Mouse (Mus musculus) embryonic facial prominence, embryonic 10.5 days (tissue): ENCODE results near the gene Nudcd3. TPM values are rescaled to one million over a fixed set of nuclear protein-coding genes. Genes with fewer than 3 reads are reported as not detected.
A peak's percentile ranks its signal among the peaks of the same experiment; 100 is the strongest.

Experiments
- DNase-seq: peaks from one replicate; pipeline ENCODE4 v3.0.0-alpha.2; 2017; ENCODE audit warnings: low spot score
- H3K27ac ChIP-seq: fragments of 300-500 bp; sonication (generic); replicated peaks from 2 replicates; pipeline ENCODE4 v1.5.1; 2016; ENCODE audit warnings: mild to moderate bottlenecking
- H3K27me3 ChIP-seq: fragments of 300-500 bp; sonication (generic); replicated peaks from 2 replicates; pipeline ENCODE4 v1.6.1; 2016; ENCODE audit warnings: low read depth, mild to moderate bottlenecking; ENCODE audit not compliant: poor library complexity, severe bottlenecking
- H3K36me3 ChIP-seq: fragments of 300-500 bp; sonication (generic); replicated peaks from 2 replicates; pipeline ENCODE4 v1.6.1; 2016; ENCODE audit warnings: mild to moderate bottlenecking, moderate library complexity
- H3K4me1 ChIP-seq: fragments of 300-500 bp; sonication (generic); 2 replicates; pipeline ENCODE4 v1.6.1; 2016
- H3K4me3 ChIP-seq: fragments of 300-500 bp; sonication (generic); 2 replicates; pipeline ENCODE4 v1.5.1; 2016; ENCODE audit warnings: mild to moderate bottlenecking, moderate library complexity
- H3K9me3 ChIP-seq: fragments of 300-500 bp; sonication (generic); 2 replicates; pipeline ENCODE4 v1.6.1; 2016; ENCODE audit warnings: mild to moderate bottlenecking
- WGBS: fragments of 180-500 bp; shearing (Covaris S2); methylation state at CpG from one replicate; pipeline ENCODE4 v1.1.7; 2016; 5-methylcytosine and 5-hydroxymethylcytosine counted together
- polyA plus RNA-seq: library from polyadenylated mRNA; unstranded; fragments of >200 nt; fragmentation: Nextera tagmentation; extraction: Ambion mirVana; gene quantifications from 2 replicates; pipeline ENCODE4 v1.2.1, GENCODE M21; 2016

Nudcd3 gene
- polyA plus RNA-seq: 51.9 and 55.6 TPM in 2 replicates

DNA sequence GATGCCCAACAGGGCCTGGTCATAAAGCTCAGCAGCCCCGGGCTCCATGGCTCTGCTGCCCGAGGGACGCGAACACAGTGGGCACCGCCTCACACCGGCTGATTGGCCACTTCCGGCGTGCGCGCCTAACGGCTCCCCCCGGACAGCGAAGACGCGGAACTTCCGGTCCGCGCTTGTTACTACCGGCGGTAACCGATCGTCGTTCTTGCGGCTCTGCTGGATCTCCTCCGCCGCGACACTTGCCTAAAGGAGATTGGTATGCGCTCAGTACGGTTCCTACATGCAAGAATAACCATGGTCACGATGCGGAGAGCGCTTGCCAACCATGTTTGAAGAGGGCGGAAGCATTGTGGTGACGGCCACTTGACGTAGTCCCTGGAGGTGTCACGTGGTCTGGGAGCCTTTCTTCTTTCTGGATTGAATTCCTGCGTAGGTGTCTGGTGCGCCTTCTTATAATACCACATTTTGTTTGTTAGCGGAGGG, at the start of gene Nudcd3:
Gene Nudcd3 (minus strand): TSS at position 329 of the 483 bp plus-strand sequence.
- Histone ChIP-seq H3K27ac (peak within 1 kb of the TSS; percentile 95), H3K36me3 (peaks cover 17% of the 10 kb centered on the region; the same call in 1 of the 2 replicates), H3K27me3 (no peaks in the 10 kb centered on the region), H3K4me1 (peaks cover 22% of the 10 kb centered on the region), H3K4me3 (peak within 1 kb of the TSS; percentile 79), H3K9me3 (no peaks in the 10 kb centered on the region)
- WGBS: under 1% methylated on average over 39 of the region's 39 CpGs
- DNase-seq: peak; percentile 91

- no peak for DNase-seq
- Histone ChIP-seq H3K27ac (no peak overlapping the region), H3K4me1 (no peaks in the 10 kb centered on the region), H3K36me3 (no peaks in the 10 kb centered on the region), H3K4me3 (no peak overlapping the region), H3K27me3 (no peaks in the 10 kb centered on the region), H3K9me3 (no peaks in the 10 kb centered on the region)
- 55% methylated on average over 19 of the region's 19 CpGs for WGBS
These were observed 44.5 kb upstream of the Nudcd3 start for GRCm38 (mm10) chr11:6244707-6245106.

DNA sequence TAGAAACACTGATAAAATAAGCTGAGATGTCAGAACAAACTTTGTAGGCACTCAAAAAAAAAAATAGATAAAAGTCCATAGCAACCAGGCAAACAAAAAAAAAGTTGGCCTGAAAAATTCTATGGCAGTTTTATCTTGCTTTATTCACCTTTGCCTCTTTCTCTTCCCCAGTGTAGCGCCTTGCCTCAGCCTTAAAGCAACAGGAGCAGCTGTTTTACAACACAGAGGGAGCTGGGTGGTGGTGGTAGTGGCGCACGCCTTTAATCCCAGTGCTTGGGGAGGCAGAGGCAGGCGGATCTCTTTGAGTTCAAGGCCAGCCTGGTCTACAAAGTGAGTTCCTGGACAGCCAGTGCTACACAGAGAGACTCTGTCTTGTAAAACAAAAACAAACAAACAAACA, 32.8 kb upstream of the Nudcd3 start:
- no peak overlapping the region for H3K4me3 ChIP-seq
- WGBS: 85% methylated on average over 4 of the region's 4 CpGs
- H3K27ac ChIP-seq: no peak overlapping the region
- no peaks in the 10 kb centered on the region for H3K36me3 ChIP-seq
- peaks cover 28% of the 10 kb centered on the region for H3K9me3 ChIP-seq
- no peaks in the 10 kb centered on the region for H3K27me3 ChIP-seq
- no peaks in the 10 kb centered on the region for H3K4me1 ChIP-seq
- no peak for DNase-seq

- Histone ChIP-seq H3K36me3 (no peaks in the 10 kb centered on the region), H3K27me3 (no peaks in the 10 kb centered on the region), H3K4me3 (no peak within 1 kb of the TSS), H3K9me3 (peaks cover 10% of the 10 kb centered on the region), H3K4me1 (no peaks in the 10 kb centered on the region), H3K27ac (no peak within 1 kb of the TSS)
- WGBS: 87% methylated on average over 7 of the region's 7 CpGs
- DNase-seq: no peak
These were observed 29.8 kb upstream of the Nudcd3 start, which contains the start of gene Npc1l1 for GRCm38 (mm10) chr11:6230012-6230411. Gene Npc1l1, minus strand, starts transcription at chr11:6230143.

DNA sequence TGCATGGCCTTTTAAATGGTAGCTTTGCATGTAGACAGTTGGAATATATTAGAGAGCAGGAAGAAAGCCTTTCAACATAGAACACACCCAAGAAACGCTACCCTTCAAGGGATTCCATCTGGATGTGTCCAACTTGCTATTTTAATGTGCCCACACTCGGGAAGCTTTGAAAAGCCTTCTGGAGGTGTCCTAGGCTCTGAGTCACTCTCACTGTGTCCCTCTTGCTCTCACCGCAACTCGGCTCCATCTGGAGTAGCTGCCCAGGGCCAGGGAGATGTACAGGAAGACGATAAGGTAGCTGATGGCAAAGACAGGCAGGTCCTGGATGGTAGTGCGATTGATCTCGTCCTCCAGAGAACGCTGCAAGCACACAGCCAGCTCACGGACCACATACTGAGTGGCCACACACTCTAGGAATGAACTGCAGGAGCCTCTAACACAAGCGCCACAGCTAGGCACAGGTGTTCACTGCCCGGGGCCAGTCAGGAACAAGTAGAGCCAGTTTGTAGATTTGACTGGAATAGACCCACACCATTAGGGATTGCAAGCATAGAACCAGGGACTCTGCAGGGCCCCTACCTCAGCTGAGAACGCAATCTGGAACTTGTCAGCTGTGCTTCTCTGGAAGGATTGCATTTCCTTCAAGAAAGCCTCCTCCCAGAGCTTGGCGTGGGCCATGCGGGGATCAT, 24.5 kb upstream of the Nudcd3 start:
- Histone ChIP-seq H3K4me3 (no peak overlapping the region), H3K9me3 (no peaks in the 10 kb centered on the region), H3K27ac (no peak overlapping the region), H3K27me3 (no peaks in the 10 kb centered on the region), H3K36me3 (no peaks in the 10 kb centered on the region), H3K4me1 (no peaks in the 10 kb centered on the region; the same call in 1 of the 2 replicates)
- WGBS: 78% methylated on average over 14 of the region's 14 CpGs
- DNase-seq: no peak

GRCm38 (mm10) chr11:6222187-6222586, 22.0 kb upstream of the Nudcd3 start:
- H3K4me3 ChIP-seq: no peak overlapping the region
- no peak for DNase-seq
- no peaks in the 10 kb centered on the region for H3K9me3 ChIP-seq
- WGBS: 91% methylated on average over 10 of the region's 10 CpGs
- H3K36me3 ChIP-seq: no peaks in the 10 kb centered on the region
- H3K4me1 ChIP-seq: no peaks in the 10 kb centered on the region; the same call in 1 of the 2 replicates
- no peaks in the 10 kb centered on the region for H3K27me3 ChIP-seq
- H3K27ac ChIP-seq: no peak overlapping the region

DNA sequence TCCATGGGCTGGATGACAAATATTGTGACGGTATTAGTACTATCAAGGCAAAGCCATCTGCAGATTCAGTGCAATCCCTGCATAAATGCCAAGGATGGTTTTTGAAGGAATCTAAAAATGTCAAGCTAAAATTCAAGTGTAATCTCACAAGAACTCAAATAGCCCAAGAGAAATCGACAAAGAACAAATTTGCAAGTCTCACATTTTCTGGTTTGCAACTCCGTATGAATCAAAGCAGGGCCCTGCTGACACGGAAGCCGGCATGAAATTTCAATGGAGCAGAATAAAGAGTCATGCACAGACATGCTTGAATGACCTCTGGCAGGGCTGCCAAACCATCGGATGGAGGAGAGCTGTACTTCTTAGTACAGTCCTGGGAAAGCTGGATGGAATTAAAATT, 19.8 kb upstream of the Nudcd3 start:
- no peaks in the 10 kb centered on the region; the same call in 1 of the 2 replicates for H3K4me1 ChIP-seq
- no peak overlapping the region for H3K4me3 ChIP-seq
- no peaks in the 10 kb centered on the region for H3K27me3 ChIP-seq
- 86% methylated on average over 6 of the region's 6 CpGs for WGBS
- DNase-seq: no peak
- no peak overlapping the region for H3K27ac ChIP-seq
- no peaks in the 10 kb centered on the region for H3K36me3 ChIP-seq
- no peaks in the 10 kb centered on the region for H3K9me3 ChIP-seq

GRCm38 (mm10) chr11:6218189-6218896, 18.1 kb upstream of the Nudcd3 start:
- 83% methylated on average over 11 of the region's 11 CpGs for WGBS
- no peak overlapping the region for H3K4me3 ChIP-seq
- H3K9me3 ChIP-seq: no peaks in the 10 kb centered on the region
- DNase-seq: no peak
- no peaks in the 10 kb centered on the region; the same call in 1 of the 2 replicates for H3K4me1 ChIP-seq
- H3K36me3 ChIP-seq: no peaks in the 10 kb centered on the region
- H3K27ac ChIP-seq: no peak overlapping the region
- H3K27me3 ChIP-seq: no peaks in the 10 kb centered on the region

DNA sequence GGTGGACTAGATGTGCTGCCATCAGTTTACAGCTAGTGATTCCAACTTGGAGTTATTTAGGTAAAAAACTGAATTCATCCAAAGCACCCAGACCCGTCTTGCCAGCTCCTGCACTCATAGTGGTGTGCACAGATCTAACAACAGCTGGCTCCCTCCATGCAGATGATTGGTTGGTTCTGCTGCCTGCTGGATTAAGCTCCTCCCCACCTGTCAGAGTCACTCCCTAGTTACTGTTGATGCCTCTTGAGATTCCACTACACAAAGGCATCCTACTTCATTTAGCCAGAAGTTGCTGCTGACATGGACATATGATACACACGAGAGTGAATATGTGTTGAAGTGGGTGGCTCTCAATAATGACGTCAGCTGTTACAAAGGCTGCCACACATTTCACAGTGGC, 16.6 kb upstream of the Nudcd3 start:
- no peaks in the 10 kb centered on the region for H3K36me3 ChIP-seq
- no peak overlapping the region for H3K4me3 ChIP-seq
- 59% methylated on average over 3 of the region's 3 CpGs for WGBS
- no peaks in the 10 kb centered on the region for H3K4me1 ChIP-seq
- no peak overlapping the region for H3K27ac ChIP-seq
- H3K9me3 ChIP-seq: no peaks in the 10 kb centered on the region
- no peaks in the 10 kb centered on the region for H3K27me3 ChIP-seq
- no peak for DNase-seq

DNA sequence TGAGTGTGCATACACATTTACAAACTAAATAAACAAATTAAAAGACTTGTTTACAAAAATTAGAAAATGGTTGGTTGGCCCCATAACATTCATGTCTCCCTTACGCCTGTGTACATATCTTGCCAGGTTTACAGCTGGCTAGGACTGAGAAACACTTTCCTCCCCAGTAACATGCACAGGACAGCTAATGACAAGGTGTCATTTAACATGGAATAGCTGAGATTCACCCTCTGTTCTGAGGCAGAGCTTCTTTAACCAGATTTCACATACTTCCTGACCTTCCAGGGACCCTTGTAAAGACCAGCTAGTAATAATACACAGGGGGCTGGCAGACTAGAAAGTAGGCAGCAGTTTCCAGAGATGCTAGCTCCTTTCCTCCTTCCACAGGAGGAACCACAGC, 7.9 kb upstream of the Nudcd3 start:
- Histone ChIP-seq H3K27me3 (no peaks in the 10 kb centered on the region), H3K4me3 (no peak overlapping the region), H3K4me1 (no peaks in the 10 kb centered on the region), H3K27ac (no peak overlapping the region), H3K9me3 (peaks cover 7% of the 10 kb centered on the region; the same call in 1 of the 2 replicates), H3K36me3 (no peaks in the 10 kb centered on the region)
- WGBS: 90% methylated on average over 1 of the region's 1 CpGs
- DNase-seq: no peak

DNA sequence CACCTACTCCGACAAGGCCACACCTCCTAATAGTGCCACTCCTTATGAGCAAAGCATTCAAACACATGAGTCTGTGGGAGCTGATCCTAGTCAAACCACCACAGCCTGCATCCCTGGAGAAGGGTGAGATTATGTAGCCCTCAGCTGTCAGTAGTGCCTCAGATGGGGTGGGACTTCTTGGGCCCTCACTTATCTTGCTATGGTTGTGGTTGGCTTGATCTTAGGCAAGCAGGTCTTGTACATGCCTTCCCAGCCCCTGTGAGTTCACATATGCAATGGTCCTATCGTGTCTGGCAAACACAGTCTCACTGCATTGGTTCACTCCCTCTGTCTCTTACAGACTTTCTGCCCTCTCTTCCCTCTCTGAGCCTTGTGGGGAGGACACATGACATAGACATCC, 6.9 kb upstream of the Nudcd3 start:
- no peaks in the 10 kb centered on the region for H3K4me1 ChIP-seq
- no peaks in the 10 kb centered on the region for H3K36me3 ChIP-seq
- H3K9me3 ChIP-seq: peaks cover 7% of the 10 kb centered on the region; the same call in 1 of the 2 replicates
- DNase-seq: no peak
- H3K27me3 ChIP-seq: no peaks in the 10 kb centered on the region
- H3K27ac ChIP-seq: no peak overlapping the region
- H3K4me3 ChIP-seq: no peak overlapping the region
- 86% methylated on average over 2 of the region's 2 CpGs for WGBS

GRCm38 (mm10) chr11:6200570-6200969, 355 bp upstream of the Nudcd3 start:
- 29% methylated on average over 9 of the region's 9 CpGs for WGBS
- H3K27ac ChIP-seq: peak overlapping the region; percentile 95

More at GRCm38 (mm10) chr11:6200570-6200969, 355 bp upstream of the Nudcd3 start:
- DNase-seq: no peak
- H3K9me3 ChIP-seq: no peaks in the 10 kb centered on the region; the same call in 1 of the 2 replicates
- H3K4me3 ChIP-seq: peak overlapping the region; percentile 79
- H3K4me1 ChIP-seq: peaks cover 22% of the 10 kb centered on the region
- H3K27me3 ChIP-seq: no peaks in the 10 kb centered on the region
- peaks cover 15% of the 10 kb centered on the region; the same call in 1 of the 2 replicates for H3K36me3 ChIP-seq
